Mouse (Mus musculus) layer of hippocampus, adult 11-12 months (tissue): Measurements from ENCODE around the gene Arl15.

Experiments
- DNase-seq: peaks from one replicate; pipeline ENCODE4 v3.0.0; 2022; ENCODE audit warnings: low spot score

The Arl15 gene

GRCm38 (mm10) chr13:114096386-114096785 is 302.1 kb downstream of the Arl15 start:
- no peak for DNase-seq

- DNase-seq = no peak
Observed at GRCm38 (mm10) chr13:114101155-114101554, 306.9 kb downstream of the Arl15 start.

GRCm38 (mm10) chr13:114106083-114106482 is 311.8 kb downstream of the Arl15 start:
- no peak for DNase-seq

- DNase-seq = no peak
Observed at GRCm38 (mm10) chr13:114107499-114107898, 313.2 kb downstream of the Arl15 start.

GRCm38 (mm10) chr13:114109441-114109840 is 315.1 kb downstream of the Arl15 start:
- no peak for DNase-seq

GRCm38 (mm10) chr13:114109845-114110244 is 315.5 kb downstream of the Arl15 start:
- DNase-seq = no peak

- DNase-seq = no peak
Observed at GRCm38 (mm10) chr13:114113516-114113915, 319.2 kb downstream of the Arl15 start.

- no peak for DNase-seq
Observed at GRCm38 (mm10) chr13:114114586-114114985, 320.3 kb downstream of the Arl15 start.

GRCm38 (mm10) chr13:114115106-114115505 is 320.8 kb downstream of the Arl15 start:
- DNase-seq = no peak

- DNase-seq = no peak
Observed at GRCm38 (mm10) chr13:114118104-114118830, 324.0 kb downstream of the Arl15 start.

- no peak for DNase-seq
Observed at GRCm38 (mm10) chr13:114119816-114120215, 325.5 kb downstream of the Arl15 start.

GRCm38 (mm10) chr13:114121591-114121990 is 327.3 kb downstream of the Arl15 start:
- DNase-seq = no peak

GRCm38 (mm10) chr13:114123391-114123790 is 329.1 kb downstream of the Arl15 start:
- DNase-seq = no peak

- DNase-seq = no peak
Observed at GRCm38 (mm10) chr13:114124385-114124784, 330.1 kb downstream of the Arl15 start.

- DNase-seq = no peak
Observed at GRCm38 (mm10) chr13:114124991-114125390, 330.7 kb downstream of the Arl15 start.

- DNase-seq = no peak
Observed at GRCm38 (mm10) chr13:114128366-114128765, 334.1 kb downstream of the Arl15 start.

- no peak for DNase-seq
Observed at GRCm38 (mm10) chr13:114129986-114130385, 335.7 kb downstream of the Arl15 start.

GRCm38 (mm10) chr13:114130566-114131319 is 336.4 kb downstream of the Arl15 start:
- DNase-seq = peak; percentile 11

GRCm38 (mm10) chr13:114138921-114139320 is 344.6 kb downstream of the Arl15 start:
- DNase-seq = no peak

GRCm38 (mm10) chr13:114139570-114139969 is 345.3 kb downstream of the Arl15 start:
- DNase-seq = no peak

- no peak for DNase-seq
Observed at GRCm38 (mm10) chr13:114142826-114143225, 348.5 kb downstream of the Arl15 start.

GRCm38 (mm10) chr13:114143247-114143646 is 348.9 kb downstream of the Arl15 start:
- no peak for DNase-seq
